Mouse (Mus musculus): Measurements from ENCODE around the gene Fbxo9. TPM values are rescaled to one million over a fixed set of nuclear protein-coding genes. Genes with fewer than 3 reads are reported as not detected.
"Not testable (repeated sequence)": the region's sequence is repeated elsewhere in the genome, so short reads cannot be mapped to it uniquely, and the experiment has no call there.

The Fbxo9 gene
- total and polyA plus RNA-seq, 3 experiments, result 35.2 to 128 (median 110) TPM

DNA sequence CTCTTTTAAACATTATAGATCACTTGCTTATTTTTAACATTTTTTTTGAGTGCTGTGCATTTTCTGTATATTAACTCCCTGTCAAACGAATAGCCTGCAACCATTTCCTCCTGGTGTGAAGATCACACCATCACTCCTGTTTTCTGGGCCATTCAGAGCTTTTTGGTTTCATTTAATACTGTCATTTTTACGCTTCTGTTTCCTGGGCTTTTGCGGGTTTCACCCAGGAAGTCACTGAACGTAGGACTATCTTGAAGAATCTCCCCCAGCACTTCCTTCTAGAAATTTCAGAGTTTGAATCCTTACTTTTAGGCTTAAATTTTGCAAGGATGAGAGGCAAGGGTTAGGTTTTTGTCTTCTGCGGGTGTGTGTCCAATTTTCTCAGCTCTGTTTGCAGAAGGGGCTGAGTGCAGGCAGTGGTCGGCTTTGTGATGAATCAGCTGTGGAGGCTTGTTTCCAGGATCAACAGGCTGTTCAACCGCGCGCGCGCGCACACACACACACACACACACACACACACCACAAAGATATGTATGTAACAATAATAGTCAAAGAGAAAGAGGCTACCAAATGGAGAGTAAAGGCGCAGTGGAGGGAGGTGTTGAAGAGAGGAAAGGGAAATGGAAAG, 35.0 kb downstream of the Fbxo9 start:
- Histone ChIP-seq H3K4me3 (ENCODE audit: low read depth, low read length) (no peak overlapping the region), H3K27me3 (ENCODE audit: insufficient read depth, low read length) (peaks cover 17% of the 10 kb centered on the region), H3K4me1 (ENCODE audit: insufficient read depth, low read depth, low read length) (0 out of 2 replicates have a peak, but pooled peaks cover 6% of the 10 kb centered on the region), H3K36me3 (replicated peaks) (peaks cover 7% of the 10 kb centered on the region), H3K9me3 (replicated peaks) (no peaks in the 10 kb centered on the region)
- ATAC-seq (ENCODE audit: extremely low read depth, insufficient number of reproducible peaks, low FRiP score, poor library complexity, severe bottlenecking), result no peak
- TF ChIP-seq TAL1 (conservative IDR thresholded peaks at IDR 0.05; ENCODE audit: low read depth, low read length), result no peak
- TF ChIP-seq CTCF (IDR thresholded peaks at IDR 0.05; ENCODE audit: low read depth, low read length), result no peak
- no peak for TF ChIP-seq GATA1 (IDR thresholded peaks at IDR 0.05; ENCODE audit: borderline replicate concordance, low read length)
- TF ChIP-seq GATA2 (IDR thresholded peaks at IDR 0.05; ENCODE audit: borderline replicate concordance, low read depth, low read length), result no peak
- TF ChIP-seq POLR2AphosphoS5 (IDR thresholded peaks at IDR 0.05; ENCODE audit: insufficient replicate concordance, low read depth, low read length), result no peak
- no peak for DNase-seq (ENCODE audit: low spot score)

DNA sequence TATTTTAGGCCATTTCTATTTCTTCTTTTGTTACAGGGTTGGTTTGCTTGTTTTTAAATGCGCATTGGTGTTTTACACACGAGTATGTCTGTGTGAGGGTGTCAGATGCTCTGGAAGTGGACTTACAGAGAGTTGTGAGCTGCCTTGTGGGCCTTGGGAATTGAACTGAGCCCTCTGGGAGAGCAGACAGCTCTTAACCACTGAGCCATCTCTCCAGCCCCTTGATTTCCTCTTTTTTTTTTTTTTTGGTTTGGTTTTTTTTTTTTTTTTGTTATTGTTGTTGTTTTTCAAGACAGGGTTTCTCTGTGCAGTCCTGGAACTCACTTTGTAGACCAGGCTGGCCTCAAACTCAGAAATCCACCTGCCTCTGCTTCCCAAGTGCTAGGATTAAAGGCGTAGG, 35.6 kb downstream of the Fbxo9 start:
- not testable (repeated sequence) for H3K4me3 ChIP-seq (ENCODE audit: low read depth, low read length); H3K9me3 ChIP-seq (replicated peaks); H3K4me1 ChIP-seq (ENCODE audit: insufficient read depth, low read depth, low read length); ATAC-seq (ENCODE audit: extremely low read depth, insufficient number of reproducible peaks, low FRiP score, poor library complexity, severe bottlenecking); DNase-seq (ENCODE audit: low spot score); H3K36me3 ChIP-seq (replicated peaks)
- H3K27me3 ChIP-seq (ENCODE audit: insufficient read depth, low read length), result peaks cover 22% of the 10 kb centered on the region

DNA sequence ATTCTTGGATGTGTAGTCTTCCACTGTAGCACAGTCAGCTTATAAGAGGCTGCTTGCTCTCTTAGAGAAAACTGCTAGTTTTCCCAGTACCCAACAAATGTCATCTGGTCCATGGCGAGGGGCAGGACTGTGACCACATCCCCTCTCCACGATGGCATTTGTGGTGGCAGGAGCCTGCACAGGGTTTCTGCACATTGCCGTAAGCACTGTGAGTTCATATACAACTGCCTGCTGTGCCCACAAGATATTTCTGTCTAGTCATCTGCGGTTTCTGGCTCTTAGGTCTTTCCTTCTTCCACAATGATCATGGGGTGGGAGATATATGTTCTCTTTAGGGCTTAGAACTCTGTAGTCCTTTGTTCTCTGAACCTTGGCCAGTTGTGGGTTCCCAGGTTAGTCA, 37.2 kb downstream of the Fbxo9 start:
- DNase-seq (ENCODE audit: low spot score), result no peak
- ATAC-seq (ENCODE audit: extremely low read depth, insufficient number of reproducible peaks, low FRiP score, poor library complexity, severe bottlenecking), result peak; percentile 15
- Histone ChIP-seq H3K27me3 (ENCODE audit: insufficient read depth, low read length) (peaks cover 22% of the 10 kb centered on the region), H3K4me3 (ENCODE audit: low read depth, low read length) (no peak overlapping the region), H3K9me3 (replicated peaks) (no peaks in the 10 kb centered on the region), H3K4me1 (ENCODE audit: insufficient read depth, low read depth, low read length) (0 out of 2 replicates have a peak, but pooled peaks cover 6% of the 10 kb centered on the region), H3K36me3 (replicated peaks) (no peaks in the 10 kb centered on the region)
- TF ChIP-seq CTCF (IDR thresholded peaks at IDR 0.05; ENCODE audit: low read depth, low read length) (no peak), TAL1 (conservative IDR thresholded peaks at IDR 0.05; ENCODE audit: low read depth, low read length) (no peak), GATA1 (IDR thresholded peaks at IDR 0.05; ENCODE audit: borderline replicate concordance, low read length) (no peak), POLR2AphosphoS5 (IDR thresholded peaks at IDR 0.05; ENCODE audit: insufficient replicate concordance, low read depth, low read length) (no peak), GATA2 (IDR thresholded peaks at IDR 0.05; ENCODE audit: borderline replicate concordance, low read depth, low read length) (no peak)

DNA sequence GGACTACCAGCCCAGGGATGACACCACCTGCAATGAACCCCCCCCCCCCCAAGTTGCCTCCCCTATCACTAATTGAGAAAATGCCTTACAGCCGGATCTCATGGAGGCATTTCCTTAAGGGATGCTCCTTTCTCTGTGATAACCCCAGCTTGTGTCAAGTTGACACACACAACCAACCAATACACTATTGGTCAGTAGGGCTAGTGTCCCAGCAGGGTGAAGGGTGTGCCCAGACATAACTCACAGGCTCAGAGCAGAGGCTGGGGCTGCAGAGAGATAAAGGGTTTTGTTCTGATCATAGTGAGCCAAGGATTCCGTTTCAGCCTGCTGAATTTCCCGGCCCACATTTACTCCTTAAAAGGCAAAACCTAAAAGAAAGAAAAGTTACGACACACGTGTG, 38.4 kb downstream of the Fbxo9 start:
- peaks cover 22% of the 10 kb centered on the region for H3K27me3 ChIP-seq (ENCODE audit: insufficient read depth, low read length)
- no peak for ATAC-seq (ENCODE audit: extremely low read depth, insufficient number of reproducible peaks, low FRiP score, poor library complexity, severe bottlenecking)
- no peak for DNase-seq (ENCODE audit: low spot score)
- H3K4me3 ChIP-seq (ENCODE audit: low read depth, low read length), result no peak overlapping the region
- no peaks in the 10 kb centered on the region for H3K9me3 ChIP-seq (replicated peaks)
- TF ChIP-seq CTCF (IDR thresholded peaks at IDR 0.05; ENCODE audit: low read depth, low read length) (no peak), POLR2AphosphoS5 (IDR thresholded peaks at IDR 0.05; ENCODE audit: insufficient replicate concordance, low read depth, low read length) (no peak), GATA1 (IDR thresholded peaks at IDR 0.05; ENCODE audit: borderline replicate concordance, low read length) (no peak), GATA2 (IDR thresholded peaks at IDR 0.05; ENCODE audit: borderline replicate concordance, low read depth, low read length) (no peak), TAL1 (conservative IDR thresholded peaks at IDR 0.05; ENCODE audit: low read depth, low read length) (no peak)
- no peaks in the 10 kb centered on the region for H3K36me3 ChIP-seq (replicated peaks)
- 0 out of 2 replicates have a peak, but pooled peaks cover 6% of the 10 kb centered on the region for H3K4me1 ChIP-seq (ENCODE audit: insufficient read depth, low read depth, low read length)

GRCm38 (mm10) chr9:78064121-78064520, 44.7 kb downstream of the Fbxo9 start:
- H3K4me1 ChIP-seq (ENCODE audit: insufficient read depth, low read depth, low read length), result peaks cover 4% of the 10 kb centered on the region; the same call in 1 of the 2 replicates
- no peak for DNase-seq (ENCODE audit: low spot score)
- H3K9me3 ChIP-seq (replicated peaks), result no peaks in the 10 kb centered on the region
- no peak for TF ChIP-seq GATA1 (IDR thresholded peaks at IDR 0.05; ENCODE audit: borderline replicate concordance, low read length)
- TF ChIP-seq POLR2AphosphoS5 (IDR thresholded peaks at IDR 0.05; ENCODE audit: insufficient replicate concordance, low read depth, low read length), result no peak
- no peak for TF ChIP-seq TAL1 (conservative IDR thresholded peaks at IDR 0.05; ENCODE audit: low read depth, low read length)
- TF ChIP-seq CTCF (IDR thresholded peaks at IDR 0.05; ENCODE audit: low read depth, low read length), result no peak
- TF ChIP-seq GATA2 (IDR thresholded peaks at IDR 0.05; ENCODE audit: borderline replicate concordance, low read depth, low read length), result no peak
- H3K36me3 ChIP-seq (replicated peaks), result no peaks in the 10 kb centered on the region
- H3K4me3 ChIP-seq (ENCODE audit: low read depth, low read length), result no peak overlapping the region
- ATAC-seq (ENCODE audit: extremely low read depth, insufficient number of reproducible peaks, low FRiP score, poor library complexity, severe bottlenecking), result no peak
- peaks cover 31% of the 10 kb centered on the region for H3K27me3 ChIP-seq (ENCODE audit: insufficient read depth, low read length)

DNA sequence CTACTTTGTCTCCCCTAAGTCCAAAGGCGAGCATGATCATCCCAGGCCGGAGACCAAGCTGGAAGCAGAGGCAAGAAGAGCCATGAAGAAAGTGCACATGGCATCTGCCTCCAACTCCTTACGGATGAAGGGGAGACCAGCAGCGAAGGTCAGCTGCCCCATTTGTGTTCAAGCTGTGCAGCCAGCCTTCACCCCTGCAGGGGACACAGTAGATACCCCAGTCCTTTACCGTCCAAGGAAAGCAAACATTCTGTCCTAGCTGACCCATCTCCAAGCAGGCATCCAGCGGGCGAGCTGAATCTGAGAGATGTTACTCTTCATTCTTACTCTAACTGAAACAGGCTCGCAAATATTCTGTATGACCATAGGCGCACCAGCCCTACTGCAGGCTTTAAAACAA, 46.5 kb downstream of the Fbxo9 start:
- no peak for ATAC-seq (ENCODE audit: extremely low read depth, insufficient number of reproducible peaks, low FRiP score, poor library complexity, severe bottlenecking)
- Histone ChIP-seq H3K4me3 (ENCODE audit: low read depth, low read length) (no peak overlapping the region), H3K27me3 (ENCODE audit: insufficient read depth, low read length) (peaks cover 29% of the 10 kb centered on the region)

More for the DNA sequence above, 46.5 kb downstream of the Fbxo9 start:
- no peaks in the 10 kb centered on the region for H3K36me3 ChIP-seq (replicated peaks)
- TF ChIP-seq GATA2 (IDR thresholded peaks at IDR 0.05; ENCODE audit: borderline replicate concordance, low read depth, low read length) (no peak), POLR2AphosphoS5 (IDR thresholded peaks at IDR 0.05; ENCODE audit: insufficient replicate concordance, low read depth, low read length) (no peak), GATA1 (IDR thresholded peaks at IDR 0.05; ENCODE audit: borderline replicate concordance, low read length) (no peak), TAL1 (conservative IDR thresholded peaks at IDR 0.05; ENCODE audit: low read depth, low read length) (no peak), CTCF (IDR thresholded peaks at IDR 0.05; ENCODE audit: low read depth, low read length) (no peak)
- H3K9me3 ChIP-seq (replicated peaks), result no peaks in the 10 kb centered on the region
- no peak for DNase-seq (ENCODE audit: low spot score)
- H3K4me1 ChIP-seq (ENCODE audit: insufficient read depth, low read depth, low read length), result peaks cover 4% of the 10 kb centered on the region; the same call in 1 of the 2 replicates
